Mouse (Mus musculus): ENCODE results near the gene Pskh1.

- no peak for TF ChIP-seq CTCF (conservative IDR thresholded peaks at IDR 0.05; ENCODE audit: low read length)
- no peak for TF ChIP-seq NANOG (IDR thresholded peaks at IDR 0.05; ENCODE audit: borderline replicate concordance, low read length)
Measured at GRCm38 (mm10) chr8:105938306-105938669, 38.0 kb downstream of the Pskh1 start, which contains the start of gene Psmb10.
